Mouse (Mus musculus): ENCODE results near the gene Scube1. TPM values are rescaled to one million over a fixed set of nuclear protein-coding genes. Genes with fewer than 3 reads are reported as not detected.

Gene Scube1
- polyA plus RNA-seq, 1 experiment = 2.9 TPM

DNA sequence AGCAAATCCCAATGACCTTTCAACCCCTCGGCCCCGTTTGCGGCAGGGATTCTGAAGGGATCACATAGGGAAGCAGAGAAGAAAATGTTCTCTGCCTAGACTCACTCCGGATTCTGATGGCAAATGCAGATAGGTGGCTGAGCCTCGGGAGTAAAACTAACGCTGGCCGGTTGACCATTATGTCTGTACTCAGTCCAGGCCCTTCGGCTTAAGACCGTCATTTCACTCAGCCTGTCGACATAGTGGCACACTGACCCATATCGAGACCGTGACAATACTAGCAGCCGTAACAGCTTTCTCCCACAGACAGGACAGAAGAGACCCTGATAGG is 24.3 kb downstream of the Scube1 start:
- no peaks in the 10 kb centered on the region for H3K27me3 ChIP-seq (ENCODE audit: control insufficient read depth, insufficient read depth, low read length)
- TF ChIP-seq CTCF (IDR thresholded peaks at IDR 0.05; ENCODE audit: borderline replicate concordance, insufficient read depth, low read depth, low read length) (no peak), POLR2A (IDR thresholded peaks at IDR 0.05; ENCODE audit: borderline replicate concordance, insufficient read depth, low read length) (no peak)
- no peak for DNase-seq
- no peak overlapping the region for H3K4me3 ChIP-seq (replicated peaks; ENCODE audit: insufficient read depth, low read depth, low read length)
- no peaks in the 10 kb centered on the region for H3K4me1 ChIP-seq (ENCODE audit: control insufficient read depth, insufficient read depth, low read length)
- H3K27ac ChIP-seq (ENCODE audit: insufficient read depth, low read length) = no peak overlapping the region
- 73% methylated on average over 13 of the region's 13 CpGs for WGBS

DNA sequence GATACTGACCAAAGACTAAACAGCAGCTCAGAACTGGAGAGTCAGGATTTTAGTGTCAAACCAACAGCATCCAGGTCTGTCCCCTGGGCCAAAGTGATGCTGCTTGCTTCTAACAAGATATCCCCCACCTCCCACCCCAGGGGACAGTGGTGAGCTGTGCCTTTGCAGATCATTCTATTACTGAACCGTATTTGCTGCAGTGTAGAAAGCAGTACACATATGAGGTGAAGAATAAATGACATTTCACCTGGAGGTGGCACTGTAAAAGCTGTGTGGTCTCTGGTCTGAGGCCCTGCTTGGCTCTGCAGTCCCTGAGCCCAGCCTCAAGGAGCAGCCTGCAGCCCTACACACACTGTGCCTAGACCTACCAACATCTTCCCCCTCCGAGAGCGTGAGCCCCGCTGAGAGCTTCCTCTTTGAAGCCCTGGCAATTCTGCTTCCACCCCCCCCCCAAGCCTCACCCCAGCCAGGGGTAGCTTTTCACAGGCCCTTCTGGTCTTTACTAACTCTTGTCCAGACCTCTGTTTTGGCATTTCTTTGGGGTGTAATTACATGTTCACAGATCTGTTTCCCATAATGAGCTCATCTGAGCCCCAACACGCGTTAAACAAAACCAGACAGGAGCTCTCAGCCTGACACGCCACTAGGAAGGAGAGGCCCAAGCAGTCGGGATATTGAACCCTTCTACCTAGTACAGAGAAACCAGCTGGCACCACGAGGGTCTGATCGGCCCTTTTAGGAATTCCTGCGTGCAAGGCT is 24.8 kb downstream of the Scube1 start:
- 62% methylated on average over 11 of the region's 11 CpGs for WGBS
- Histone ChIP-seq H3K4me3 (replicated peaks; ENCODE audit: insufficient read depth, low read depth, low read length) (no peak overlapping the region), H3K27ac (ENCODE audit: insufficient read depth, low read length) (no peak overlapping the region), H3K27me3 (ENCODE audit: control insufficient read depth, insufficient read depth, low read length) (no peaks in the 10 kb centered on the region), H3K4me1 (ENCODE audit: control insufficient read depth, insufficient read depth, low read length) (no peaks in the 10 kb centered on the region)
- no peak for DNase-seq
- TF ChIP-seq CTCF (IDR thresholded peaks at IDR 0.05; ENCODE audit: borderline replicate concordance, insufficient read depth, low read depth, low read length) (no peak), POLR2A (IDR thresholded peaks at IDR 0.05; ENCODE audit: borderline replicate concordance, insufficient read depth, low read length) (no peak)

DNA sequence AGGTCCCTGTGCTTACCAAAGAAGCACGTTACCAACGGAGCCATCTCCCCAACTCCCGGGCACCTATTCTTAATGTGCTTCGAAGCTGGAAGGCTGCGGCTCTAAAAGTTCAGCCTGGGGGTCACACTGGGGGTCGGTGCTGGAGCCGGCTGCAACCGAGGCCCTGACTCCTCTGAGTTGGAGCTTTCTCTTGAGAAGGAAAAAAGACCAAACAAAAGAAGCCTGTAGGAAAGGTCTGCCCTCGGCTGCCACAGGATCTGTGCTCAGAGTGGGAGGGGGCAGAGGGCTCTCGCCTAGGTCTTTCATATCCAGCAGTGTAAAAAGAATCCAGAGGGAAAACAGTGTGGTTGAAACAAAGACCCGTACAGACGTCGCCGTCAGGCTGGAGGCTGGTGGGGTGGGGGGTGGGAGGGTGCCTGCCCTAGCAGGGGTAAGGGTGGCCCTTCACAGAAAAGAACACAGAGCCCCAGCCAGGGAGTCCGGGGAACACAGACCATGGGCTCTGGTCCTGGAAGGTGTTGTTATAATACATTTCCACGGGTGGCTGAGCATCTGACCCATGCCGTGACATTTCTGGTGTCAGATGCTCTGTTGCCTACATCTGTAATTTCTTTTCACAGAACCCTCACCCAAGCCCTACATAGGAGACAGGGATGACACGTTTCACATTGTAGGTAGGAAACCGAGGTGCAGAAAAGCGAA is 25.5 kb downstream of the Scube1 start:
- H3K27ac ChIP-seq (ENCODE audit: insufficient read depth, low read length) = no peak overlapping the region
- TF ChIP-seq POLR2A (IDR thresholded peaks at IDR 0.05; ENCODE audit: borderline replicate concordance, insufficient read depth, low read length) (no peak), CTCF (IDR thresholded peaks at IDR 0.05; ENCODE audit: borderline replicate concordance, insufficient read depth, low read depth, low read length) (no peak)
- WGBS = 55% methylated on average over 20 of the region's 20 CpGs
- no peaks in the 10 kb centered on the region; the same call in 1 of the 2 replicates for H3K27me3 ChIP-seq (ENCODE audit: control insufficient read depth, insufficient read depth, low read length)
- no peaks in the 10 kb centered on the region for H3K4me1 ChIP-seq (ENCODE audit: control insufficient read depth, insufficient read depth, low read length)
- DNase-seq = no peak
- H3K4me3 ChIP-seq (replicated peaks; ENCODE audit: insufficient read depth, low read depth, low read length) = no peak overlapping the region

DNA sequence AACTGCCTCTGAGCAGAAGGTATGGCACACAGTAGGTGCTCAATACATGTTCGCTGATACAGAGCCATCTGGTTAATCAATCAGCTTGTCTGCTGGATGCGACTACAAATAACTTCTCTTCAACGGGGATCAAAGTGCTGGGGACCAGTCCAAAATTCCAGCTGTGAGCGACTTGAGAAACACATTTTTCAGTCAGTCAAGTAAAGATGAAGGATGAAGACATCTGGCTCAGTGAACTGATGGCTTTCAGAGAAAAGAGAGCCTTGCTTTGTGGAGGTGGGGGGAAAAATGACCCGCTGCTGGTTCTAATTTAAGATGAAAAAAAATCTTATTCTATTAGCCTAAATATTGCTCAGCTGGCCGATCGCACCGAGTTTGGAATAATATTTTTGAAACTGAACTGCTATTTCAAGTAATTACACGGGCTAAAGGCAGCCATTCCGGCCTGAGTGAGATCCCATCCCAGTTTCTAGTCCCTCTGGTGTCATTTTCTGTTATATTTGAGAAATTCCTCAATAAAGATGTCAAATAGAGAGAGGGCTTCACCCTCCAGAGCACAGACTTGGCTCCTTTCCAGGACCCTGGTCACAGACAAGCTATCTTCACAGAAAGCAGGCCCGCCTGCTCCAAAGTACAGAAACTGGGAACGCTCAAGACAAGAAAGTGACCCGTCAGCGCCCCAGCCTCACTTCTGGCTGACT is 28.0 kb downstream of the Scube1 start:
- 53% methylated on average over 14 of the region's 14 CpGs for WGBS
- Histone ChIP-seq H3K27ac (ENCODE audit: insufficient read depth, low read length) (no peak overlapping the region), H3K4me1 (ENCODE audit: control insufficient read depth, insufficient read depth, low read length) (no peaks in the 10 kb centered on the region), H3K4me3 (replicated peaks; ENCODE audit: insufficient read depth, low read depth, low read length) (no peak overlapping the region), H3K27me3 (ENCODE audit: control insufficient read depth, insufficient read depth, low read length) (no peaks in the 10 kb centered on the region; the same call in 1 of the 2 replicates)
- TF ChIP-seq CTCF (IDR thresholded peaks at IDR 0.05; ENCODE audit: borderline replicate concordance, insufficient read depth, low read depth, low read length) (no peak), POLR2A (IDR thresholded peaks at IDR 0.05; ENCODE audit: borderline replicate concordance, insufficient read depth, low read length) (no peak)
- no peak for DNase-seq

DNA sequence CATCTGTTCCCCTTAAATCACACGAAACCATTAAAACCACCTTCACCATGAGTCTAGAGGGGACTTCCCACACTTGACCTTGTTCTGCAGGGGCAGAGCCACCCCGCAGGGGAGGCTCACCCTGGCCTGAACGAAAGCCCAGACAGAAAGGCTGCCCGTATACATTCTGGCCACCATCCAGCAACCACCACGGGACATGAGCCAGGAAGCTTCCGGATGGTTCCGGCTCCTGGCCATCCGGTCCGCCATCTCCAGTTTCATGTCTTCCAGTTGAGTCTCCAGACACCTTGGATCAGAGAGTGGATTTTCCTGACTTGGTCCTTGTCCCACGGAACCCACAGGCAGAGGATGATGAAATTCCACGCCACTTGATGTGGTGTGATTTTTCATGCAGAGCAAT is 29.7 kb downstream of the Scube1 start:
- WGBS = 20% methylated on average over 11 of the region's 11 CpGs
- no peaks in the 10 kb centered on the region for H3K4me1 ChIP-seq (ENCODE audit: control insufficient read depth, insufficient read depth, low read length)
- TF ChIP-seq POLR2A (IDR thresholded peaks at IDR 0.05; ENCODE audit: borderline replicate concordance, insufficient read depth, low read length) (no peak), CTCF (IDR thresholded peaks at IDR 0.05; ENCODE audit: borderline replicate concordance, insufficient read depth, low read depth, low read length) (no peak)
- H3K4me3 ChIP-seq (replicated peaks; ENCODE audit: insufficient read depth, low read depth, low read length) = no peak overlapping the region
- H3K27me3 ChIP-seq (ENCODE audit: control insufficient read depth, insufficient read depth, low read length) = no peaks in the 10 kb centered on the region; the same call in 1 of the 2 replicates
- no peak for DNase-seq
- no peak overlapping the region for H3K27ac ChIP-seq (ENCODE audit: insufficient read depth, low read length)

DNA sequence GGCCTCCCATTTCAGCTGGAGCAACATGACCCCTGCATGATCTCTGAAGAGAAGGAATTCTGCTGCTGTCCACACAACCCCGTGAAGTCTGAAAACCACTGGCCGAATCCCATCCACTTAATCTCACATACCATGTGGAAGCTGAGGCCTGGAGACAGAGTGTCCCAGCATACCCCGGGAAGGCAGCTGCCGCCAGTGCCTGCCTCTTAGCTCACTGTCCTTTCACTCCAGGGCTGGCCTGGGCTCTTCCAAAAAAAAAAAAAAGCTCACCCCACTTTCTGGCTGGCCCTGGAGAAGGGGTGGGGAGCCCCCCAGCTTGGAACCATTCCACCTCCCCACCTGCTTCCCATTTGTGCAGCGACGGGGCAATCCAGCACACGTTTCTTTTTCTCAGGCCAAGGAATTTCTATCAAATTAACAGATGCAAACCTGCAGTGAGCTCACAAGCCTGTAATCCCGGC is 32.9 kb downstream of the Scube1 start:
- Histone ChIP-seq H3K27ac (ENCODE audit: insufficient read depth, low read length) (no peak overlapping the region), H3K4me1 (ENCODE audit: control insufficient read depth, insufficient read depth, low read length) (no peaks in the 10 kb centered on the region), H3K27me3 (ENCODE audit: control insufficient read depth, insufficient read depth, low read length) (no peaks in the 10 kb centered on the region; the same call in 1 of the 2 replicates), H3K4me3 (replicated peaks; ENCODE audit: insufficient read depth, low read depth, low read length) (no peak overlapping the region)
- 45% methylated on average over 8 of the region's 8 CpGs for WGBS
- no peak for DNase-seq
- TF ChIP-seq POLR2A (IDR thresholded peaks at IDR 0.05; ENCODE audit: borderline replicate concordance, insufficient read depth, low read length) (no peak), CTCF (IDR thresholded peaks at IDR 0.05; ENCODE audit: borderline replicate concordance, insufficient read depth, low read depth, low read length) (no peak)

DNA sequence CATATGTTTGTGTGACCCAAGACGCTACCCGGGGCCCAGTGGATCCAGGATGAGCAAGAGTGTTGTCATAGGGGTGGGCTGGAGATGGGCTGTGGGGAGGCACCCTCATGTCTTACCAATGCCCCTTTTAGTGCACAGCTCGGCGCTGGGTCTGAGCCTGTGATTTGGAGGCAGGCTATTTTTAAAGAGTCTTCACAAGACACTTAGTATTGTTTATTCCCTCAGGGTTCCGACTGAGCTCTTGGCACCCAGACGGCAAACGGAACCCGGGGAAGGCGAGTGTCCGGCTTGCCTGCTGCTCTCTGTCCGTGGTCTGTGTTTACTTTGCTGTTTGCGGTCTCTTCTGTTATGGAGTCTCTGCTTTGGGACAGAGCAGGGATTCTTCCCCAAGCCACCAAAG is 34.9 kb downstream of the Scube1 start:
- no peak for DNase-seq
- no peak overlapping the region for H3K27ac ChIP-seq (ENCODE audit: insufficient read depth, low read length)
- no peaks in the 10 kb centered on the region; the same call in 1 of the 2 replicates for H3K27me3 ChIP-seq (ENCODE audit: control insufficient read depth, insufficient read depth, low read length)
- TF ChIP-seq POLR2A (IDR thresholded peaks at IDR 0.05; ENCODE audit: borderline replicate concordance, insufficient read depth, low read length) (no peak), CTCF (IDR thresholded peaks at IDR 0.05; ENCODE audit: borderline replicate concordance, insufficient read depth, low read depth, low read length) (no peak)
- no peak overlapping the region for H3K4me3 ChIP-seq (replicated peaks; ENCODE audit: insufficient read depth, low read depth, low read length)
- H3K4me1 ChIP-seq (ENCODE audit: control insufficient read depth, insufficient read depth, low read length) = no peaks in the 10 kb centered on the region
- WGBS = 77% methylated on average over 12 of the region's 12 CpGs

Data from cerebellum, adult 2 months (tissue).